In genomic region chr14:54925349-54926342, GRCm38 (mm10) we compare ENCODE assay signal across 9 mouse cellular contexts. TPM values are rescaled to one million over a fixed set of nuclear protein-coding genes. Genes with fewer than 3 reads are reported as not detected.
DNase-seq lines count a peak whose midpoint lies in the region; ATAC-seq and TF ChIP-seq lines count a peak whose summit lies in the region.
"Had no signal": no experiment of that assay in that cellular context is flagged by ENCODE, and none has a peak within 500 bp of the region (broad histone marks: within the 10 kb centered on the region; RNA-seq: fewer than 3 reads in every experiment).

Efs (minus strand) TSS chr14:54926126.

- H3K4me1 ChIP-seq in ES-Bruce4 (ENCODE audit: control insufficient read depth, insufficient read depth, low read length), result peaks cover 13% of the 10 kb centered on the region
- H3K4me1 ChIP-seq in forebrain, embryonic 12.5 days, result peaks cover 46% of the 10 kb centered on the region
- peaks cover 21% of the 10 kb centered on the region for H3K4me1 ChIP-seq in heart, embryonic 16.5 days (ENCODE audit: control insufficient read depth, insufficient read depth, low read length)
- H3K4me1 ChIP-seq in lung, embryonic 16.5 days (replicated peaks; ENCODE audit: control insufficient read depth, insufficient read depth, low read length), result peaks cover 17% of the 10 kb centered on the region

- no peaks in the 10 kb centered on the region for H3K36me3 ChIP-seq in ES-Bruce4 (ENCODE audit: control insufficient read depth, insufficient read depth, low read length, poor library complexity, severe bottlenecking)
- H3K36me3 ChIP-seq in forebrain, embryonic 12.5 days (replicated peaks), result peaks cover 22% of the 10 kb centered on the region
- H3K36me3 ChIP-seq in heart, embryonic 16.5 days (ENCODE audit: control insufficient read depth, insufficient read depth), result no peaks in the 10 kb centered on the region
- H3K36me3 ChIP-seq in lung, embryonic 16.5 days (ENCODE audit: control insufficient read depth, insufficient read depth, low read length), result peaks cover 12% of the 10 kb centered on the region

- peak within 1 kb of the TSS; percentile 81 for H3K4me2 ChIP-seq in forebrain, embryonic 12.5 days
- peak within 1 kb of the TSS; percentile 97 for H3K4me2 ChIP-seq in heart, embryonic 16.5 days (ENCODE audit: low read depth, low read length)
- H3K4me2 ChIP-seq in lung, embryonic 16.5 days (ENCODE audit: low read depth, low read length), result peak within 1 kb of the TSS; percentile 84

- H3K4me3 ChIP-seq in ES-Bruce4 (ENCODE audit: low read depth, low read length), result peak within 1 kb of the TSS; percentile 69
- peak within 1 kb of the TSS; percentile 52 for H3K4me3 ChIP-seq in forebrain, embryonic 12.5 days (replicated peaks)
- peak within 1 kb of the TSS; percentile 65 for H3K4me3 ChIP-seq in heart, embryonic 16.5 days (ENCODE audit: low read length)
- H3K4me3 ChIP-seq in lung, embryonic 16.5 days (ENCODE audit: low read length), result peak within 1 kb of the TSS; percentile 55

- no peak for TF ChIP-seq POLR2A in ES-Bruce4 (IDR thresholded peaks at IDR 0.05; ENCODE audit: insufficient read depth, low read length)

- peak; percentile 72 for DNase-seq in kidney, postnatal 14 days
- DNase-seq in retina, postnatal 1 day, result peak; percentile 78

- H3K9me3 ChIP-seq in ES-Bruce4 (replicated peaks; ENCODE audit: control insufficient read depth, insufficient read depth, low read length, poor library complexity, severe bottlenecking), result no peaks in the 10 kb centered on the region; the same call in 1 of the 2 replicates
- H3K9me3 ChIP-seq in forebrain, embryonic 12.5 days, result peaks cover 16% of the 10 kb centered on the region
- no peaks in the 10 kb centered on the region for H3K9me3 ChIP-seq in heart, embryonic 16.5 days (replicated peaks; ENCODE audit: control insufficient read depth, low read length)
- H3K9me3 ChIP-seq in lung, embryonic 16.5 days (ENCODE audit: control insufficient read depth, low read length), result 0 out of 2 replicates have a peak, but pooled peaks cover 4% of the 10 kb centered on the region

- TF ChIP-seq CTCF in ES-Bruce4 (IDR thresholded peaks at IDR 0.05; ENCODE audit: low read depth, low read length), result no peak

- ATAC-seq in cerebellum, adult (ENCODE audit: insufficient number of reproducible peaks, low FRiP score, low TSS enrichment), result peak; percentile 54; the same call in 1 of the 2 replicates
- peak; percentile 52 for ATAC-seq in forebrain, embryonic 12.5 days (ENCODE audit: low FRiP score)
- peak; percentile 61 for ATAC-seq in heart, embryonic 16.5 days (replicated peaks; ENCODE audit: extremely low read depth, insufficient read depth, low FRiP score)
- ATAC-seq in lung, embryonic 16.5 days (ENCODE audit: low read depth), result peak; percentile 73
- no peak for ATAC-seq in erythroblast, adult 5-6 weeks (replicated peaks; ENCODE audit: low FRiP score, poor library complexity, severe bottlenecking)

- WGBS in forebrain, embryonic 12.5 days, result 2% methylated on average over 57 of the region's 57 CpGs
- WGBS in heart, embryonic 16.5 days, result 7% methylated on average over 57 of the region's 57 CpGs
- WGBS in lung, embryonic 16.5 days, result 5% methylated on average over 55 of the region's 57 CpGs

- no peaks in the 10 kb centered on the region for H3K27me3 ChIP-seq in ES-Bruce4 (ENCODE audit: control insufficient read depth, insufficient read depth, low read length, poor library complexity, severe bottlenecking)
- H3K27me3 ChIP-seq in forebrain, embryonic 12.5 days, result 0 out of 2 replicates have a peak, but pooled peaks cover 3% of the 10 kb centered on the region
- H3K27me3 ChIP-seq in heart, embryonic 16.5 days (ENCODE audit: control insufficient read depth, insufficient read depth, low read length), result peaks cover 15% of the 10 kb centered on the region
- H3K27me3 ChIP-seq in lung, embryonic 16.5 days (ENCODE audit: control insufficient read depth, insufficient read depth, low read depth, low read length), result peaks cover 3% of the 10 kb centered on the region; the same call in 1 of the 2 replicates

- peak within 1 kb of the TSS; percentile 89 for H3K9ac ChIP-seq in ES-Bruce4 (ENCODE audit: low read depth, poor library complexity, severe bottlenecking)
- peak within 1 kb of the TSS; percentile 85 for H3K9ac ChIP-seq in forebrain, embryonic 12.5 days
- H3K9ac ChIP-seq in heart, embryonic 16.5 days (ENCODE audit: low read length), result peak within 1 kb of the TSS; percentile 88
- peak within 1 kb of the TSS; percentile 79 for H3K9ac ChIP-seq in lung, embryonic 16.5 days (ENCODE audit: low read length)

- H3K27ac ChIP-seq in ES-Bruce4 (ENCODE audit: insufficient read depth, low read length), result peak within 1 kb of the TSS; percentile 86
- H3K27ac ChIP-seq in forebrain, embryonic 12.5 days, result peak within 1 kb of the TSS; percentile 98
- H3K27ac ChIP-seq in heart, embryonic 16.5 days (ENCODE audit: low read length), result peak within 1 kb of the TSS; percentile 91
- H3K27ac ChIP-seq in lung, embryonic 16.5 days (ENCODE audit: low read length), result peak within 1 kb of the TSS; percentile 97

- TF ChIP-seq EP300 in ES-Bruce4 (IDR thresholded peaks at IDR 0.05; ENCODE audit: insufficient read depth, low read depth, low read length), result no peak

RNA-seq across cellular contexts. Expression of gene Efs, which starts in this region (rescaled TPM):
- polyA plus RNA-seq in ES-Bruce4 (2011; ENCODE audit: insufficient read depth, insufficient read length, low read depth, missing spikeins), result 48.3 and 55.8 TPM in 2 replicates
- 36.8 and 37.8 TPM in 2 replicates for polyA plus RNA-seq in forebrain, embryonic 12.5 days (2016; fragmentation: Nextera tagmentation; extraction: Ambion mirVana)
- 13.4 and 14.4 TPM in 2 replicates for polyA plus RNA-seq in heart, embryonic 16.5 days (2015; fragmentation: Nextera tagmentation; extraction: Ambion mirVana)
- polyA plus RNA-seq in lung, embryonic 16.5 days (2015; fragmentation: Nextera tagmentation; extraction: Ambion mirVana), result 24.6 and 26.0 TPM in 2 replicates
- total RNA-seq in erythroblast, adult 5-6 weeks (2015; ENCODE audit: low replicate concordance), result not detected in 2 replicates
- not detected in 2 replicates for total RNA-seq in erythroblast, adult 5-6 weeks (2017; ENCODE audit: low replicate concordance)
- total RNA-seq: MEL had no signal
